Mouse (Mus musculus) liver, embryonic 11.5 days (tissue): ENCODE results near the gene Mypn. TPM values are rescaled to one million over a fixed set of nuclear protein-coding genes. Genes with fewer than 3 reads are reported as not detected.
A peak's percentile ranks its signal among the peaks of the same experiment; 100 is the strongest.

Experiments
- ATAC-seq: fragments of 200-750 bp; cut with Nextera tagmentation; replicated peaks from 2 replicates; pipeline ENCODE4 v1.8.0; 2017; ENCODE audit warnings: moderate number of reproducible peaks, mild to moderate bottlenecking, moderate TSS enrichment, moderate library complexity; ENCODE audit not compliant: low FRiP score
- DNase-seq: peaks from one replicate; pipeline ENCODE4 v3.0.0-alpha.2; 2017; ENCODE audit warnings: low spot score
- H3K27ac ChIP-seq: fragments of 300-500 bp; sonication (generic); 2 replicates; pipeline ENCODE4 v1.5.1; 2014; ENCODE audit warnings: mild to moderate bottlenecking, low read depth, low read length, control low read depth
- H3K27me3 ChIP-seq: fragments of 300-500 bp; sonication (generic); replicated peaks from 2 replicates; pipeline ENCODE4 v1.6.1; 2014; ENCODE audit warnings: low read length, mixed read lengths; ENCODE audit not compliant: control insufficient read depth, insufficient read depth
- H3K36me3 ChIP-seq: fragments of 300-500 bp; sonication (generic); 2 replicates; pipeline ENCODE4 v1.6.1; 2014; ENCODE audit warnings: mild to moderate bottlenecking, low read length, moderate library complexity, mixed read lengths; ENCODE audit not compliant: control insufficient read depth, insufficient read depth
- H3K4me1 ChIP-seq: fragments of 300-500 bp; sonication (generic); replicated peaks from 2 replicates; pipeline ENCODE4 v1.6.1; 2014; ENCODE audit warnings: low read length, mixed read lengths; ENCODE audit not compliant: control insufficient read depth, insufficient read depth
- H3K4me2 ChIP-seq: fragments of 300-500 bp; sonication (generic); 2 replicates; pipeline ENCODE4 v1.6.1; 2014; ENCODE audit warnings: mild to moderate bottlenecking, control low read depth, moderate library complexity
- H3K4me3 ChIP-seq: fragments of 300-500 bp; sonication (generic); 2 replicates; pipeline ENCODE4 v1.5.1; 2014; ENCODE audit warnings: low read depth, low read length, control low read depth
- H3K9ac ChIP-seq: fragments of 300-500 bp; sonication (generic); 2 replicates; pipeline ENCODE4 v1.6.1; 2014; ENCODE audit warnings: low read depth, low read length, control low read depth
- H3K9me3 ChIP-seq: fragments of 300-500 bp; sonication (generic); 2 replicates; pipeline ENCODE4 v1.6.1; 2016; ENCODE audit warnings: low read length, inconsistent platforms, mixed read lengths; ENCODE audit not compliant: control insufficient read depth
- WGBS: fragments of 180-500 bp; shearing (Covaris S2); extraction: QIAGEN DNeasy Blood & Tissue Kit; methylation state at CpG from one replicate; pipeline ENCODE4 v1.1.7; 2014; 5-methylcytosine and 5-hydroxymethylcytosine counted together
- polyA plus RNA-seq: library from polyadenylated mRNA; unstranded; fragments of >200 nt; fragmentation: Nextera tagmentation; extraction: Ambion mirVana; gene quantifications from 2 replicates; pipeline ENCODE4 v1.2.1, GENCODE M21; 2014

The Mypn gene
- polyA plus RNA-seq, 1 experiment from 2014 or later: 0.16 TPM

- no peaks in the 10 kb centered on the region for H3K27me3 ChIP-seq
- 81% methylated on average over 7 of the region's 7 CpGs for WGBS
- H3K36me3 ChIP-seq: no peaks in the 10 kb centered on the region
- no peaks in the 10 kb centered on the region for H3K9me3 ChIP-seq
- DNase-seq (no peak), ATAC-seq (no peak)
- H3K4me2 ChIP-seq: no peak overlapping the region
- no peak overlapping the region for H3K27ac ChIP-seq
- H3K4me1 ChIP-seq: no peaks in the 10 kb centered on the region
- no peak overlapping the region for H3K4me3 ChIP-seq
- no peak overlapping the region for H3K9ac ChIP-seq
These were observed 26.5 kb upstream of the Mypn start for GRCm38 (mm10) chr10:63230266-63230665.

- Histone ChIP-seq H3K36me3 (no peaks in the 10 kb centered on the region), H3K4me1 (no peaks in the 10 kb centered on the region), H3K27ac (no peak overlapping the region), H3K9ac (no peak overlapping the region), H3K9me3 (no peaks in the 10 kb centered on the region), H3K4me3 (no peak overlapping the region), H3K4me2 (no peak overlapping the region), H3K27me3 (no peaks in the 10 kb centered on the region)
- no peak for ATAC-seq
- WGBS: 72% methylated on average over 12 of the region's 12 CpGs
- DNase-seq: no peak
These were observed 20.6 kb upstream of the Mypn start for GRCm38 (mm10) chr10:63224341-63224740.

DNA sequence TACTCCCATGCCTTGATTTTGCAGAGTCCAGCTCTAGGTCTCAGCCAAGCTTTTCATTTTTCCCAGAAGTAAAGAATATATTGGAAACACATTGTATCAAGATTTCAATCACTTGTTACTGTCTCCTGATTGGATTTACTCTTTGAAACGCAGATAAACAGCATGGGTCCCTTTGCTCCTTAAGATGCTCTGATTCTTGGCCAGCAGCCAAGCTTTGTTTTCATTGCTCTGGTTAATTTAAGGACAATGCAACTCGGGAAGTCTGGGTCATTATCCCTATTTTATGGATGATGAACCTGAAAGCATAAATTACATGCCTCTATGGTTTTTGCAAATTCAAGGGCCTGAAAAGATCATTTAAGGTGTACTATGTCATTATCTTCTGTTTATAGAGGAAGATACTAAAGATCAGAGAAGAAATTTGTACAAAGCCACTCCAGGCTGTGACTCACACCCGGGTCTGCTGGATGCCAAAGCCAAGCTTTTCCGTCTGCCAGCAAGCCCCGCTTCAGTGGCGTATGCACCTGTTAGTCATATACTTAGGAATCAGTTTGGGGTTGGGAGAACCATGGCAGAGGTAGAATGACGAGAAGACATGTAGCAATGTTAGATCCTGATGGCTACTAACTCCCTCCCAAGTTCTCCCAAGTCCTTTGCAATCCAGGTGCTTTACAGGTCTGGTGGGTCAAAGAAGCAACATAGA is 17.5 kb upstream of the Mypn start:
- no peak overlapping the region for H3K9ac ChIP-seq
- no peak for ATAC-seq
- no peaks in the 10 kb centered on the region for H3K36me3 ChIP-seq
- no peak for DNase-seq
- WGBS: 76% methylated on average over 7 of the region's 7 CpGs
- no peak overlapping the region for H3K27ac ChIP-seq
- H3K27me3 ChIP-seq: no peaks in the 10 kb centered on the region
- H3K4me1 ChIP-seq: no peaks in the 10 kb centered on the region
- no peaks in the 10 kb centered on the region for H3K9me3 ChIP-seq
- no peak overlapping the region for H3K4me2 ChIP-seq
- no peak overlapping the region for H3K4me3 ChIP-seq

GRCm38 (mm10) chr10:63208871-63209270 is 5.1 kb upstream of the Mypn start:
- no peak overlapping the region for H3K4me2 ChIP-seq
- no peak overlapping the region for H3K27ac ChIP-seq
- H3K9me3 ChIP-seq: no peaks in the 10 kb centered on the region
- DNase-seq: no peak
- ATAC-seq: no peak
- no peak overlapping the region for H3K4me3 ChIP-seq
- H3K36me3 ChIP-seq: no peaks in the 10 kb centered on the region
- H3K4me1 ChIP-seq: no peaks in the 10 kb centered on the region
- no peaks in the 10 kb centered on the region for H3K27me3 ChIP-seq
- 66% methylated on average over 6 of the region's 6 CpGs for WGBS
- no peak overlapping the region for H3K9ac ChIP-seq

GRCm38 (mm10) chr10:63203002-63203401 is 750 bp downstream of the Mypn start:
- 73% methylated on average over 3 of the region's 3 CpGs for WGBS
- no peaks in the 10 kb centered on the region for H3K9me3 ChIP-seq
- H3K36me3 ChIP-seq: no peaks in the 10 kb centered on the region
- H3K27me3 ChIP-seq: no peaks in the 10 kb centered on the region
- 0 out of 2 replicates have a peak, but pooled peaks cover 3% of the 10 kb centered on the region for H3K4me1 ChIP-seq
- no peak overlapping the region for H3K9ac ChIP-seq
- H3K4me2 ChIP-seq: no peak overlapping the region
- no peak overlapping the region for H3K27ac ChIP-seq
- H3K4me3 ChIP-seq: no peak overlapping the region
- no peak for DNase-seq
- ATAC-seq: no peak

GRCm38 (mm10) chr10:63201534-63201933 is 2.2 kb downstream of the Mypn start:
- ATAC-seq (no peak), DNase-seq (no peak)
- Histone ChIP-seq H3K4me2 (no peak overlapping the region), H3K9ac (no peak overlapping the region), H3K36me3 (no peaks in the 10 kb centered on the region), H3K27me3 (no peaks in the 10 kb centered on the region), H3K27ac (no peak overlapping the region), H3K4me1 (0 out of 2 replicates have a peak, but pooled peaks cover 3% of the 10 kb centered on the region), H3K9me3 (no peaks in the 10 kb centered on the region), H3K4me3 (no peak overlapping the region)
- WGBS: 76% methylated on average over 8 of the region's 8 CpGs

GRCm38 (mm10) chr10:63199008-63199407 is 4.7 kb downstream of the Mypn start:
- no peaks in the 10 kb centered on the region for H3K27me3 ChIP-seq
- H3K9ac ChIP-seq: no peak overlapping the region
- H3K4me2 ChIP-seq: peak overlapping the region; percentile 10; the same call in 1 of the 2 replicates
- 56% methylated on average over 4 of the region's 4 CpGs for WGBS
- ATAC-seq (peak; percentile 78), DNase-seq (no peak)
- H3K36me3 ChIP-seq: no peaks in the 10 kb centered on the region
- H3K4me1 ChIP-seq: 0 out of 2 replicates have a peak, but pooled peaks cover 3% of the 10 kb centered on the region
- no peak overlapping the region for H3K4me3 ChIP-seq
- no peak overlapping the region for H3K27ac ChIP-seq
- H3K9me3 ChIP-seq: no peaks in the 10 kb centered on the region

DNA sequence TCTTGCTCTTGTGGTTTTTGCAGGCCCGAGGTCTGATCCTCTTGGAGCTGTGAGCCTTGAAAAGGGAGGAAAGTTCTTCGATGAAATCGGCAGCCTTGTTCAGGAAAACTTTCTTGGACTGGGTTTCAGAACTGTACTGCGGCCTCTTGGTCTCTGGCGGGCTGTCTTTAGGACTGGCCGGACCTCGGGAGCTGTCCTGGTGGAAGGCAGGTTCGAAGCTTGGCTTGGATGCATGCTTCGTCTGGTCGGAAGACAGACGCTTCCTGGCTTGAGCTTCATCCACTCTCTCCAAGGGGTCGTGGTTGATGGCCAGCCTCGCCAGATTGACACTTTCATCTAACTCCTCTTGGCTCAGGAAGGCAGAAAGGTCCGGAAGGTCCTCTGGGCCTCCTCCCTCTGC is 11.0 kb downstream of the Mypn start:
- WGBS: 78% methylated on average over 14 of the region's 14 CpGs
- Histone ChIP-seq H3K4me2 (no peak overlapping the region), H3K9ac (no peak overlapping the region), H3K36me3 (no peaks in the 10 kb centered on the region), H3K4me1 (no peaks in the 10 kb centered on the region), H3K9me3 (no peaks in the 10 kb centered on the region), H3K27me3 (no peaks in the 10 kb centered on the region), H3K4me3 (no peak overlapping the region), H3K27ac (no peak overlapping the region)
- no peak for DNase-seq
- ATAC-seq: no peak

DNA sequence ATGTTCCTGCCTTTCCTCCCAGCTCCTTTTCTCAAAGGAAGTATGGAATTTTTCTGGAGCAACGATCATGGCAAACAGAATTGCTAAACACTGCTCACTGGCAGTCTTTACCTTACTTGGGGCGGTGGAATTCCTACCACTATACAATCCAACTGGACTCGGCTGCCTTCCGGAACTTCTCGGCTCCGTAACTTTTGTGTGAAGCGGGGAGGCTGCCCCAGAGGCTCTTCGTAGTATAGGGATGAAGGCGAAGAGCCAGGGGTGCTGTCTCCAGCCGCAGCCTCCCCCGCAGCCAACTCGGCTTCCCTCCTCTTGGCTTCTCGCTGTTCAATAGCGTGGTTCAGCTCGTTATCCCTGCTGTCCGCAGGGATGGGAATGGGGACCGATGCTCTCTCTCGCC is 11.5 kb downstream of the Mypn start:
- DNase-seq: no peak
- Histone ChIP-seq H3K4me2 (no peak overlapping the region), H3K4me1 (no peaks in the 10 kb centered on the region), H3K4me3 (no peak overlapping the region), H3K36me3 (no peaks in the 10 kb centered on the region), H3K9me3 (no peaks in the 10 kb centered on the region), H3K27me3 (no peaks in the 10 kb centered on the region), H3K9ac (no peak overlapping the region), H3K27ac (no peak overlapping the region)
- ATAC-seq: no peak
- 70% methylated on average over 18 of the region's 18 CpGs for WGBS
